In the genomic region with DNA sequence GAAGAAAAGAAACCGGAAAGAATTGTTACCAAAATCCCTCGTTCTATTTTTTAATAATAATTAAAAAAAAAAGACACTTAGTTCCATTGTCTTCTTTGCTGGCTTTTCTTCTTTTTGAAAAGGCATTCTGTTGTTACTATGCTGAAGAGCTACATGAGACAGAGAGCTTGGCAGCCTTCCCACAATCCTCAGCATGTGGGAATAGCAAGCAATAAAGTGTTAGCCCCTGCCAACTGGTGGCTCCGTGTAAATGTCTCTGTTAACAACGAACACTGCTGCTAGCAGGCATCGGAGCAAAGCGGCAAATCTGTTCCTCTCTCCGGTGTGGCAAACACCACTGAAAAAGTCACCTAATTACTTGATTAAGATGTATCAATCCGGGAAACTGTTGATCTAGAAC, we compare ENCODE assay signal across 8 mouse cellular contexts.
A peak's percentile ranks its signal among the peaks of the same experiment; 100 is the strongest.
DNase-seq lines count a peak whose midpoint lies in the region; ATAC-seq lines count a peak whose summit lies in the region.
"Had no signal": no experiment of that assay in that cellular context is flagged by ENCODE, and none has a peak within 500 bp of the region (broad histone marks: within the 10 kb centered on the region; RNA-seq: fewer than 3 reads in every experiment).

No protein-coding gene starts in this region.

- H3K9ac ChIP-seq in hindbrain, embryonic 14.5 days, result no peak overlapping the region
- H3K9ac ChIP-seq in hindbrain, embryonic 11.5 days (ENCODE audit: low read depth, low read length), result no peak overlapping the region
- H3K9ac ChIP-seq in intestine, embryonic 15.5 days, result no peak overlapping the region
- H3K9ac ChIP-seq: neural tube, embryonic 12.5 days had no signal

- WGBS in hindbrain, embryonic 14.5 days, result 57% methylated on average over 8 of the region's 8 CpGs
- 93% methylated on average over 8 of the region's 8 CpGs for WGBS in hindbrain, embryonic 11.5 days
- WGBS in intestine, embryonic 15.5 days, result 75% methylated on average over 8 of the region's 8 CpGs

- peak; percentile 74 for DNase-seq in hindbrain, embryonic 14.5 days (ENCODE audit: low spot score)
- DNase-seq in hindbrain, embryonic 11.5 days (ENCODE audit: low spot score), result no peak
- peak; percentile 9 for DNase-seq in cerebellum, adult 11-12 months
- peak; percentile 16 for DNase-seq in fibroblast of lung, adult 2 months (ENCODE audit: low read depth)
- DNase-seq in lung, postnatal 14 days, result peak; percentile 35
- no peak for DNase-seq in c-Kit-positive CD71-positive TER-119-positive erythroid progenitor cells, embryonic 14.5 days (ENCODE audit: low spot score)

- no peak; the same call in 1 of the 2 replicates for ATAC-seq in hindbrain, embryonic 14.5 days (ENCODE audit: low FRiP score)
- no peak for ATAC-seq in hindbrain, embryonic 11.5 days (ENCODE audit: low FRiP score)
- ATAC-seq in intestine, embryonic 15.5 days, result no peak

- no peaks in the 10 kb centered on the region for H3K9me3 ChIP-seq in hindbrain, embryonic 14.5 days (ENCODE audit: control insufficient read depth, low read length)
- no peaks in the 10 kb centered on the region for H3K9me3 ChIP-seq in hindbrain, embryonic 11.5 days (ENCODE audit: control insufficient read depth, low read length)
- no peaks in the 10 kb centered on the region for H3K9me3 ChIP-seq in intestine, embryonic 15.5 days
- H3K9me3 ChIP-seq: neural tube, embryonic 12.5 days had no signal

- H3K4me3 ChIP-seq in hindbrain, embryonic 14.5 days (replicated peaks; ENCODE audit: low read length), result no peak overlapping the region
- no peak overlapping the region for H3K4me3 ChIP-seq in hindbrain, embryonic 11.5 days (ENCODE audit: low read depth, low read length)
- no peak overlapping the region for H3K4me3 ChIP-seq in intestine, embryonic 15.5 days (replicated peaks)
- H3K4me3 ChIP-seq: neural tube, embryonic 12.5 days had no signal

- no peaks in the 10 kb centered on the region for H3K27me3 ChIP-seq in hindbrain, embryonic 14.5 days (ENCODE audit: control insufficient read depth, insufficient read depth, low read length)
- no peaks in the 10 kb centered on the region for H3K27me3 ChIP-seq in hindbrain, embryonic 11.5 days (ENCODE audit: control insufficient read depth, insufficient read depth, low read length)
- H3K27me3 ChIP-seq in intestine, embryonic 15.5 days (replicated peaks), result no peaks in the 10 kb centered on the region
- H3K27me3 ChIP-seq: neural tube, embryonic 12.5 days had no signal

- H3K36me3 ChIP-seq in hindbrain, embryonic 14.5 days (replicated peaks; ENCODE audit: control insufficient read depth, insufficient read depth), result no peaks in the 10 kb centered on the region
- no peaks in the 10 kb centered on the region for H3K36me3 ChIP-seq in hindbrain, embryonic 11.5 days (ENCODE audit: control insufficient read depth, insufficient read depth, low read length)
- no peaks in the 10 kb centered on the region for H3K36me3 ChIP-seq in intestine, embryonic 15.5 days
- H3K36me3 ChIP-seq: neural tube, embryonic 12.5 days had no signal

- no peaks in the 10 kb centered on the region for H3K4me1 ChIP-seq in hindbrain, embryonic 14.5 days (replicated peaks; ENCODE audit: control insufficient read depth, insufficient read depth, low read length)
- H3K4me1 ChIP-seq in hindbrain, embryonic 11.5 days (replicated peaks; ENCODE audit: control insufficient read depth, insufficient read depth, low read length), result no peaks in the 10 kb centered on the region
- no peaks in the 10 kb centered on the region for H3K4me1 ChIP-seq in intestine, embryonic 15.5 days (replicated peaks)
- H3K4me1 ChIP-seq: neural tube, embryonic 12.5 days had no signal

- no peak overlapping the region for H3K4me2 ChIP-seq in hindbrain, embryonic 14.5 days (replicated peaks)
- H3K4me2 ChIP-seq in hindbrain, embryonic 11.5 days (replicated peaks; ENCODE audit: low read depth, low read length), result no peak overlapping the region
- no peak overlapping the region for H3K4me2 ChIP-seq in intestine, embryonic 15.5 days (replicated peaks)
- H3K4me2 ChIP-seq: neural tube, embryonic 12.5 days had no signal

- H3K27ac ChIP-seq in hindbrain, embryonic 14.5 days, result no peak overlapping the region
- H3K27ac ChIP-seq in hindbrain, embryonic 11.5 days (ENCODE audit: low read depth, low read length), result no peak overlapping the region
- no peak overlapping the region for H3K27ac ChIP-seq in intestine, embryonic 15.5 days
- H3K27ac ChIP-seq: neural tube, embryonic 12.5 days had no signal

Comparison
In these comparisons a context has a peak if more than half of its experiments do, and no peak if none do; other contexts are left out.
1. DNase-seq: peak in hindbrain, embryonic 14.5 days (single experiment), cerebellum, adult 11-12 months (single experiment), fibroblast of lung, adult 2 months (single experiment) and lung, postnatal 14 days (single experiment); none in hindbrain, embryonic 11.5 days (single experiment) and c-Kit-positive CD71-positive TER-119-positive erythroid progenitor cells, embryonic 14.5 days (single experiment).